Mouse (Mus musculus) urinary bladder, postnatal 10 days (tissue): Measurements from ENCODE around the gene Elk4.

Source experiments
- DNase-seq: peaks from one replicate; pipeline ENCODE4 v3.0.0; 2022; ENCODE audit warnings: low spot score

Elk4 gene

DNA sequence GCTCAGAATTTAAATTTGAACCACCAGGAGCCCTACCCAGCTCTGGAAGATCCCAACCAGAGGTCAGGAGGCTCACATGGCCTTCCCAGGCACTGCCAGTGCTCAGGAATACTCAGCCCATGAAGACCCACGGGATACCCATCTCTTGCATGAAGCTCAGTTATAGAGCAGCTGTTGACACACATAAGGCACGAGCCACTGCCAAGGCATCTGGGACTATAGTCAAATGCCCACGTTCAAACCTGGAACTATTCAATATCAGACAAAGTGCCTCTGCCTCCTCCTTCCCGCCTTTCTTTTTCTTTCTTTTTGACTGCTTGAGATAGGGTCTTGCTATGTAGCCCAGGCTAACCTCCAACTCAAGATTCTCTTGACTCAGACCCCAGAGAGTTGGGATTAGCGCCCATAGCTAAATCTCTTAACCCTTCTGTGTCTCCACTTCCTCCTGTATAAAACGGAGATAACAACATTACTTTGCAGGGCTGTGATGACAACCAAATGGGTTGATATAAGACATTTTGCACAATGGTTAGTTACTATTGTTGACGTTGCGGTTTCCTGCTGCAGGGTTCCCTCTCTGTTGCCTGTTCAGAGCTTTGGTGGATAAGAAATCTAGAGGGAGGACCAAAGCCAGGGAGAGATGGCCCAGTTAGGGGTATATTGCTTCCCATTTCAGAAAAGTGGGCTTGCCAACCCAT is 58.2 kb downstream of the Elk4 start:
- no peak for DNase-seq

DNA sequence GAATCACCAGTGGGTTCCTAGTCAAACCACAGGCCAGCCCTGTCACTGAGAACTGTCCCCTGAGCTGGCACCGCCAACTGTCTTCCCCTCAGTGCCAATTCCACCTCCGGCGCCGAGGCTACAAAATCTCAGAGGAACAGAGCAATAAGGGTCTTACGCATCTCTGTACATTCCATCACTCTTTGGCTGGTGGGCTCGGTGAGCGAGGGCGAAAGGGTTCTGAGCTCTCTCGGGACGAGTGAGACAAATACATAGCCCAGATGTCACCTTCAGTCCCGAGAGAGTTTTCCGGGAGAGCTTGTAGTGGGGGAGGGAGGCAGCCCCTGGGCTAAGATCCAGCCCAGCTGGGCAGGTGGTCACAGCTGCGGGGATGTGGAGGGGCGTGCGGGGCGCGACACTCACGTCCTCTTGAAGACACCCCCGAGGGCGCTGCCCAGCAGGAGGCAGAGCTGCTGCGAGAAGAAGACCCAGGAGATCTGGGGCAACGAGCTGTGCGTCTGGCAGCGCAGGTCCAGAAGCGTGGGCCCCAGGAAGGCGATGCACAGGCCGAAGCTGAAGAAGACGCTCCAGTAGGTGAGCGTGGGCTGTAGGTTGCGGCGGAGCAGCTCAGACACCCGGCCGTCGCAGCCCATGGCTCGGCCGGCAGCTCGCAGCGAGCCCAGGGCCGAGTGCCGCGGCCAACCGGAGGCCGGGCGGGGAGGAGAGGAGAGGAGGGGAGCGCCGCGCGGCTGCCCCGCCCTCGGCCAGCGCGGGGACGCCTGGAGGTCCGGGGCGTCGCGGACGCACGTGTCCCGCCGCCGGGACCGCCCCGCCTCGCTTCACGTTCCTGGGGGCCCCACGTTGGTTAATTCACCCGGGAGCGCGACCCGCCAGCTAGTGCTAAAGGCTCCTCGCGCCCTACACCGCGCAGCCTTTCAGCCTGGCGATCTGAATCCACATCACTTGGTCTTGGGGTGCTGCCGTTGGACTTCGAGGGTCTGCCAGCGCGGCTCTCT is 60.2 kb downstream of the Elk4 start, which contains the start of gene Mfsd4a:
Mfsd4a (minus strand) TSS at position 802 of the 995 bp plus-strand sequence.
- DNase-seq = no peak

GRCm38 (mm10) chr1:132069436-132069835 is 62.0 kb downstream of the Elk4 start:
- no peak for DNase-seq

GRCm38 (mm10) chr1:132070659-132071058 is 63.3 kb downstream of the Elk4 start:
- DNase-seq = no peak

DNA sequence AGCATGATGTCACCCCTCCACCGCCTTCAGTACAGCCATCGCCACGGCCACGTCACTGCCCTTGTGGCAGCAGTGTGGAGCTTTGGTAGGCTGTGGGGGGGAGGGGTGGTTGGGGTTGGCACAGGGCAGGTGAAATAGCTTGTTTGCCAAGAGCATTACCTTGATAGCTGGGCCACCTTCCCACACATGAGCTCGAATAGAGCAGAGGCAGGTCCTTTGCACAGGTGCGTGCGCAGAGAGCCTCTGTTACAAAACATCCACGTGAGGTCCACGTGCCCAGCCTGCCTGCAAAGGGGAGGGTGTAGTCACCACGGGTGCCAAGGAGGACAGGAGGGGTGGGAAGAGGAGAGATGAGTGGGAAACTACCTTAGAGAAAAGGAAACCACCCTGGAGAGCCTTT is 68.2 kb downstream of the Elk4 start:
- no peak for DNase-seq

- DNase-seq = no peak
Observed at GRCm38 (mm10) chr1:132078413-132078812, 71.0 kb downstream of the Elk4 start.
